Mouse (Mus musculus) activated CD4-positive, CD25-positive, alpha-beta regulatory T cell, adult 4 months (primary cell): ENCODE data around the gene Atp2a2. TPM values are rescaled to one million over a fixed set of nuclear protein-coding genes. Genes with fewer than 3 reads are reported as not detected.
A peak's percentile ranks its signal among the peaks of the same experiment; 100 is the strongest.

Experiments used
- ATAC-seq: one replicate; pipeline ENCODE4 v1.8.0; 2017
- polyA plus RNA-seq, 2 experiments: library from polyadenylated mRNA; unstranded; fragments of 100-300 nt; shearing (Covaris generic); gene quantifications; one replicate each; pipeline ENCODE4 v1.2.1; 2017

Atp2a2 gene
- 10 to 100 TPM; 14.0 to 17.6 TPM for polyA plus RNA-seq

- peak; percentile 82 for ATAC-seq
These were observed at the start of gene Atp2a2 for GRCm38 (mm10) chr5:122502077-122502941. Gene Atp2a2 (minus strand): TSS chr5:122502225.

- ATAC-seq, result no peak
These were observed 48.4 kb upstream of the Atp2a2 start for GRCm38 (mm10) chr5:122550460-122550859.

GRCm38 (mm10) chr5:122548671-122549070 lies 46.6 kb upstream of the Atp2a2 start:
- peak; percentile 96 for ATAC-seq

- no peak for ATAC-seq
These were observed 45.8 kb upstream of the Atp2a2 start for GRCm38 (mm10) chr5:122547810-122548209.

- peak; percentile 37 for ATAC-seq
These were observed 45.3 kb upstream of the Atp2a2 start for GRCm38 (mm10) chr5:122547251-122547714.

GRCm38 (mm10) chr5:122543392-122543791 lies 41.4 kb upstream of the Atp2a2 start:
- ATAC-seq, result no peak

GRCm38 (mm10) chr5:122541871-122542270 lies 39.8 kb upstream of the Atp2a2 start:
- no peak for ATAC-seq

- no peak for ATAC-seq
These were observed 36.1 kb upstream of the Atp2a2 start for GRCm38 (mm10) chr5:122538077-122538476.

- no peak for ATAC-seq
These were observed 35.6 kb upstream of the Atp2a2 start for GRCm38 (mm10) chr5:122537654-122538053.

- no peak for ATAC-seq
These were observed 31.9 kb upstream of the Atp2a2 start for GRCm38 (mm10) chr5:122533884-122534283.

- no peak for ATAC-seq
These were observed 28.0 kb upstream of the Atp2a2 start for GRCm38 (mm10) chr5:122529913-122530604.

GRCm38 (mm10) chr5:122529316-122529715 lies 27.3 kb upstream of the Atp2a2 start:
- no peak for ATAC-seq

- no peak for ATAC-seq
These were observed 26.6 kb upstream of the Atp2a2 start for GRCm38 (mm10) chr5:122528591-122528990.

GRCm38 (mm10) chr5:122527761-122528160 lies 25.7 kb upstream of the Atp2a2 start:
- ATAC-seq, result no peak

- no peak for ATAC-seq
These were observed 25.1 kb upstream of the Atp2a2 start for GRCm38 (mm10) chr5:122526878-122527730.

GRCm38 (mm10) chr5:122526405-122526804 lies 24.4 kb upstream of the Atp2a2 start:
- ATAC-seq, result no peak

GRCm38 (mm10) chr5:122525238-122525931 lies 23.4 kb upstream of the Atp2a2 start:
- no peak for ATAC-seq

GRCm38 (mm10) chr5:122524854-122525237 lies 22.8 kb upstream of the Atp2a2 start:
- no peak for ATAC-seq

GRCm38 (mm10) chr5:122524244-122524643 lies 22.2 kb upstream of the Atp2a2 start:
- no peak for ATAC-seq

- ATAC-seq, result no peak
These were observed 19.1 kb upstream of the Atp2a2 start for GRCm38 (mm10) chr5:122521130-122521473.

GRCm38 (mm10) chr5:122520254-122521129 lies 18.5 kb upstream of the Atp2a2 start:
- no peak for ATAC-seq
